Mouse (Mus musculus) megakaryocyte, embryonic 14.5 days (primary cell): ENCODE data around the gene Mrpl41. TPM values are rescaled to one million over a fixed set of nuclear protein-coding genes. Genes with fewer than 3 reads are reported as not detected.
"Not testable (repeated sequence)": the region's sequence is repeated elsewhere in the genome, so short reads cannot be mapped to it uniquely, and the experiment has no call there.

ENCODE experiments used
- H3K27me3 ChIP-seq: replicated peaks from 2 replicates; pipeline ENCODE3; 2012; ENCODE audit warnings: inconsistent platforms
- H3K36me3 ChIP-seq: replicated peaks from 2 replicates; pipeline ENCODE3; 2012; ENCODE audit warnings: low read length, inconsistent platforms, mixed read lengths
- H3K4me1 ChIP-seq: 2 replicates; pipeline ENCODE4 v1.6.1; 2012; ENCODE audit warnings: inconsistent platforms
- H3K4me3 ChIP-seq: replicated peaks from 2 replicates; pipeline ENCODE3; 2012; ENCODE audit warnings: moderate library complexity, mild to moderate bottlenecking, inconsistent platforms
- H3K9me3 ChIP-seq: 2 replicates; pipeline ENCODE4 v1.6.1; 2012; ENCODE audit warnings: inconsistent platforms
- FLI1 ChIP-seq: IDR thresholded peaks from 2 replicates; pipeline ENCODE4 v1.6.1; 2012; ENCODE audit warnings: low read length, inconsistent platforms, mixed read lengths
- GATA1 ChIP-seq: IDR thresholded peaks from 3 replicates; pipeline ENCODE4 v1.6.1; 2012; ENCODE audit warnings: mixed read lengths, low read length, inconsistent platforms, borderline replicate concordance
- polyA plus RNA-seq: library from polyadenylated mRNA; stranded (reverse); fragments of >175 nt; gene quantifications from 2 replicates; pipeline ENCODE4 v1.2.3, GENCODE M21; 2012; ENCODE audit warnings: low replicate concordance; ENCODE audit not compliant: insufficient read depth

The Mrpl41 gene
- polyA plus RNA-seq, 1 experiment: 65.1 TPM

GRCm38 (mm10) chr2:24975704-24976297 lies 903 bp upstream of the Mrpl41 start, which contains the start of gene Pnpla7:
Pnpla7 (plus strand) TSS chr2:24976033.
- Histone ChIP-seq H3K27me3 (no peaks in the 10 kb centered on the region), H3K9me3 (no peaks in the 10 kb centered on the region), H3K36me3 (peaks cover 36% of the 10 kb centered on the region), H3K4me1 (peaks cover 38% of the 10 kb centered on the region), H3K4me3 (peak within 1 kb of the TSS; percentile 97)
- TF ChIP-seq GATA1 (no peak), FLI1 (no peak)

GRCm38 (mm10) chr2:24974452-24974851 lies 446 bp downstream of the Mrpl41 start:
- Histone ChIP-seq H3K4me3 (peak overlapping the region; percentile 97), H3K4me1 (peaks cover 36% of the 10 kb centered on the region), H3K36me3 (peaks cover 39% of the 10 kb centered on the region)
- H3K9me3 ChIP-seq, H3K27me3 ChIP-seq: not testable (repeated sequence)

DNA sequence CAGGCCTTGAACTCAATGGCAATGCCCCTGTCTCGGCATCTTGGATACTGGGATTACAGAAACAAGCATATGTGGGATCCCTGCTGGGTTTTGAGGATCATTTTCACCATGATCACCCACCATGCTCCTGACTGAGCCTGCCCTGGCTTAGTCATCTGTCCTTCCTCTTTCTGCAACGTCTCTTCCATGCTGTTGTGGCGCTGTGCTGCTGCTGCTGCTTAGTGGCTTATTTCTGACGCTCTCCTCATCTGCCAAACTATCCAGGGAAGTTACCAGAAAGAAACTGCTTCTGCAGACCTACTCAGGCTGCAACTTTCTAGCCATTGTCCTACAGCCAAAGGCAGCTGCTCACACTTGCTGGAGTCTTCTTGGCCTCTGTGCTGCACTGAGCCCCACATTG lies 4.5 kb downstream of the Mrpl41 start:
- Histone ChIP-seq H3K36me3 (peaks cover 78% of the 10 kb centered on the region), H3K9me3 (no peaks in the 10 kb centered on the region), H3K4me1 (peaks cover 20% of the 10 kb centered on the region), H3K27me3 (no peaks in the 10 kb centered on the region), H3K4me3 (no peak overlapping the region)
- TF ChIP-seq GATA1 (no peak), FLI1 (no peak)

DNA sequence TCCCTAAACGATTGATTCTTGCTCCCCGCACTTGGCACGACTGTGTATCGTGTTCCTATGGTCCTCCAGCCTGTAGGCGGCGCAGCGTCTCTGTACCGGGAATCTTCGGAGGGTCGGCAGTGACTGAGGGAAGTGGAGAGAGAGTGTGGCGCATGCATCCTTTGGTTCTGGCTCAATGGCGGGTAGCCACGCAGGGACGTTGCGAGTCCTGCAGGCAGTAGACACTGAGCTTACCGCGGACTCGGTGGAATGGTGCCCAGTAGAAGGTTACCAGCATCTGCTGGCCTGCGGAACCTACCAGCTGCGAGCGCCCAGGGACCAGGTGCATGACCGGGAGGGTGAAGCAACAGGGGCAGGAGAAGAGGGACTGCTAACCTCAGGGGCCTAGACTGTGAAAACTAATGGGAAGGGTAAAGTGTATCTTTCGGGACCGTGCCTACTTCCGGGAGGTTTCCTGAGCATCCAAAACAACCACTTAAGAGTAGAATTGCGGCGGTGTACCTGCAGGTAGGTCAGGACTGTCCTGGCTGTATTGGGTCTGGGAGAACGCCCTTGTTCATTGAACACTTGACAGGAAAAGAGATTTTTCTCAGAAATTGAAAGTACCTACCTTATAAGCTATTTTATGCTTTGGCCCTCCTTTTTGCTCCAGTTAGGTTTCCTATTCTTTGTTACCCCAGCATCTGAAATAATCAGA lies 12.4 kb downstream of the Mrpl41 start, which contains the start of gene Dph7:
Dph7 (plus strand) TSS at position 97 of the 697 bp plus-strand sequence.
- Histone ChIP-seq H3K36me3 (peaks cover 72% of the 10 kb centered on the region), H3K9me3 (no peaks in the 10 kb centered on the region), H3K4me1 (peaks cover 27% of the 10 kb centered on the region), H3K4me3 (peak within 1 kb of the TSS; percentile 99), H3K27me3 (no peaks in the 10 kb centered on the region)
- no peak for TF ChIP-seq FLI1
- TF ChIP-seq GATA1: no peak

DNA sequence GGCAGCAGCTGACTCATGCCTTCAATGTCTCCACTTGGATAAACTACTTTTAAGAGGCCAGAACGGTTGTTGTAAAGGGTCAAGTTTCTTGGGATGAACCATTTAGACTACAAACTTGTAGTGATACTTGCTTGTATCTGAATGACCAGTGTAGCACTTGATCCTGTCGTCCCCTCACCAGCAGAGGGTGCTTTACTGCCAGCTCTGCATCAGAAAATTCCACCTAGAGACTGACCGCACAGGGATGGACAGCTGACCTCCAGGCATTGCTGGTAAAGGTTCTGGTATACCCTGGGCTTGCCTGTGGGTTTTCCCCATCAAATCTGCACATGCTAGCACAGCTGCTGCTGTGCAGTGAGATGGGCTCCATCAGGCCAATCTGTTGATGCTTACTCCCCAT lies 14.0 kb downstream of the Mrpl41 start:
- H3K27me3 ChIP-seq: no peaks in the 10 kb centered on the region
- no peak overlapping the region for H3K4me3 ChIP-seq
- H3K36me3 ChIP-seq: peaks cover 70% of the 10 kb centered on the region
- peaks cover 38% of the 10 kb centered on the region for H3K4me1 ChIP-seq
- H3K9me3 ChIP-seq: no peaks in the 10 kb centered on the region
- no peak for TF ChIP-seq GATA1

GRCm38 (mm10) chr2:24952537-24953055 lies 22.3 kb downstream of the Mrpl41 start:
- no peak for TF ChIP-seq FLI1
- TF ChIP-seq GATA1: no peak
- Histone ChIP-seq H3K4me1 (peaks cover 61% of the 10 kb centered on the region), H3K36me3 (peaks cover 51% of the 10 kb centered on the region)

DNA sequence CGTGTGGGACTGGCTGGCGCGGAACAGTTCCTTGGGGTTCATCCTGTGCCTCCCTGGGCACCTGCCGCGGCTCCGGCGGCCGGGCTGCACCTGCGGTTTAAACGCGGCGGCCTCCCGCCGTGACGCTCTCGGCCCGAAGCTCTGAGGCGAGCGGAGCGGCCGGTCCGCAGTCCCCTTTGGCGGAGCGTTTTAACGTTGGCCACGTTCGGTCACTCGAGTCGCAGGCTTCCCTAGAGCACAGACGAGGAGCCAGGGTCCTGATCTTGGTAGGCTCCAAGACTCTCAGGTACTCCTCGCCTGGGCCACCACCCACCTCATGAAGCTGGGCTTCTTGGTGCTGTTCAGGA lies 24.7 kb downstream of the Mrpl41 start:
- H3K4me1 ChIP-seq: peaks cover 47% of the 10 kb centered on the region
- H3K4me3 ChIP-seq: peak overlapping the region; percentile 93
- peaks cover 33% of the 10 kb centered on the region for H3K36me3 ChIP-seq
- H3K27me3 ChIP-seq: peaks cover 2% of the 10 kb centered on the region
- TF ChIP-seq GATA1 (no peak), FLI1 (no peak)
- H3K9me3 ChIP-seq: no peaks in the 10 kb centered on the region

More at GRCm38 (mm10) chr2:24952537-24953055, 22.3 kb downstream of the Mrpl41 start:
- Histone ChIP-seq H3K9me3 (no peaks in the 10 kb centered on the region), H3K4me3 (no peak overlapping the region), H3K27me3 (no peaks in the 10 kb centered on the region)

DNA sequence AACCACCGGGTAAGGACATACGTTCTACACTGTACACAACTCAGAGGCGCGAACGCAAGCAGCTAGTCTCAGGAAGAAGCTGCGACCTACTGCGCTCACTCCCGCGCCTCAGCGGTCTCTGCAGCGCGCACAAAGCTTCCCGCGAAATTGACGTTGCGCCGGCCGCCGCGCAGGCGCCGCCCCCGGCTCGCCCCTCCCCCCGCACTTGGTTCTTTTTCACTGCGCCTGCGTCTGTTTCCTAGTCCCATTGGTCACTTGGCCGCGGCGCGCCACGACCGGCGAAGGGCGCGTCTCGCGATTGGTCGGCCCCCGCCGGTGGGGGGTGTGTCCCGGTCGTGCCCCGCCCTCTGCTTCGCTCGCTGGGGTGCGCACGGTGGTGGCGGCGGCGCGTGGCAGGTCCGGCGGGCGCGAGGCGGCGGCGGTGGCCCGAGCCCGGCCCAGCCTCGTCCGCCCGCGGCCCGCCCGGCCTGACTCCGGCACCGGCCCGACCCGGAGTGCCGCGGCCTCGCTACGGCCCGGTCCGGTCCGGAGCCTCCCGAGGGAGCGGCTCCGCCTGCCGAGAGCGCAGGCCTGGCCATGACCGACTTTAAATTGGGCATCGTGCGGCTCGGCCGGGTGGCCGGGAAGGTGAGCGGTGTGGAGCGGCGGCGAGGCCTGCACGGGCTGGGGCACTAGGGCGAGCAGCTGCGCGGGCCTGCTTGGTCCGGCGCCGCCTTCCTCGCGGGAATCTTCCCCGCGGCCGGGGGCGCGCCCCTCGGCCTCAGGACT lies 25.3 kb downstream of the Mrpl41 start, which contains the start of gene Zmynd19:
Zmynd19 (plus strand) TSS at position 372 of the 768 bp plus-strand sequence.
- Histone ChIP-seq H3K9me3 (no peaks in the 10 kb centered on the region), H3K4me1 (peaks cover 41% of the 10 kb centered on the region), H3K4me3 (peak within 1 kb of the TSS; percentile 93), H3K36me3 (peaks cover 27% of the 10 kb centered on the region), H3K27me3 (peaks cover 2% of the 10 kb centered on the region)
- TF ChIP-seq FLI1: no peak
- TF ChIP-seq GATA1: no peak

- not testable (repeated sequence) for H3K9me3 ChIP-seq, H3K36me3 ChIP-seq, H3K27me3 ChIP-seq, H3K4me3 ChIP-seq
- peaks cover 13% of the 10 kb centered on the region for H3K4me1 ChIP-seq
Measured at GRCm38 (mm10) chr2:24944304-24944703, 30.6 kb downstream of the Mrpl41 start.

DNA sequence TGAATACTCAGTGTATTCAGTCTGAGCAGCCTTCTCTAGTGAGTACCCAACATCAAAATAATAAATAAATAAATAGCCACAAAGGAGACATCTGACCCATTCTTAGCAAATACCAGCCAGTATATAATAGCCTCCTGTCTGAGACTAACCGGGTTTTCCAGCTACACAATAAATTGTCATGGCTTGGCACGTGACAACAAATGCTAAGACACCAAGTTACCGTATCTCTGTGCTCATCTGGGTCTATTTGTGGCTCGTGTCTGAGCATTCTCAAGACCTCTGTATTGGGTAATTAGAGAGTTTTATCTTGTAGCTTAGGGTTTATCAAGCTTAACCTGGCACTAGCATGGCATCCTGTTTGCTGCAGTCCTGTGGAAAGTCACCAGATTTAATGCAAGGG lies 32.8 kb downstream of the Mrpl41 start:
- Histone ChIP-seq H3K27me3 (peaks cover 8% of the 10 kb centered on the region), H3K4me3 (no peak overlapping the region), H3K36me3 (no peaks in the 10 kb centered on the region), H3K4me1 (peaks cover 7% of the 10 kb centered on the region; the same call in 1 of the 2 replicates), H3K9me3 (no peaks in the 10 kb centered on the region)
- TF ChIP-seq GATA1 (no peak), FLI1 (no peak)
